In genomic region chr11:80506483-80506882, GRCm38 (mm10) we compare ENCODE assay signal across 27 mouse cellular contexts.
"Had no signal": no experiment of that assay in that cellular context is flagged by ENCODE, and none has a peak within 500 bp of the region (broad histone marks: within the 10 kb centered on the region; RNA-seq: fewer than 3 reads in every experiment).

No protein-coding gene starts in this region.

- H3K27ac ChIP-seq: gastrocnemius, adult 2 months; heart, adult 2 months; heart, embryonic 10.5 days; hindbrain, embryonic 12.5 days; kidney, embryonic 15.5 days; kidney, postnatal 0 days; limb, embryonic 13.5 days; limb, embryonic 15.5 days; liver, embryonic 12.5 days; liver, embryonic 14.5 days had no signal

- ATAC-seq: hindbrain, embryonic 16.5 days; intestine, embryonic 16.5 days; liver, embryonic 12.5 days had no signal

- H3K4me2 ChIP-seq: heart, embryonic 12.5 days; hindbrain, embryonic 12.5 days; kidney, embryonic 15.5 days; limb, embryonic 13.5 days; limb, embryonic 15.5 days; liver, embryonic 12.5 days had no signal

- H3K36me3 ChIP-seq: heart, embryonic 10.5 days; heart, embryonic 12.5 days; hindbrain, embryonic 10.5 days; hindbrain, embryonic 12.5 days; kidney, embryonic 15.5 days; limb, embryonic 13.5 days; limb, embryonic 15.5 days; liver, embryonic 12.5 days had no signal

- H3K9ac ChIP-seq: heart, embryonic 12.5 days; hindbrain, embryonic 12.5 days; kidney, embryonic 15.5 days; limb, embryonic 13.5 days; limb, embryonic 15.5 days; liver, embryonic 12.5 days; liver, embryonic 14.5 days had no signal

- DNase-seq: gastrocnemius, adult 2 months; gastrocnemius, postnatal 14 days; gastrocnemius, postnatal 36 days; heart, adult 11 months; heart, adult 2 months; heart, postnatal 10 days; heart, postnatal 4 days; kidney, adult 11 months; kidney, adult 2 months; kidney, adult 9 months; kidney, postnatal 14 days; kidney, postnatal 36 days; layer of hippocampus, adult 9-11 months; layer of hippocampus, postnatal 36 days; left cerebral cortex, postnatal 4 days had no signal

- H3K27me3 ChIP-seq: heart, embryonic 12.5 days; hindbrain, embryonic 12.5 days; kidney, embryonic 15.5 days; limb, embryonic 13.5 days; limb, embryonic 15.5 days had no signal

- H3K4me3 ChIP-seq: gastrocnemius, adult 2 months; heart, adult 2 months; heart, embryonic 10.5 days; heart, embryonic 12.5 days; hindbrain, embryonic 10.5 days; hindbrain, embryonic 12.5 days; kidney, embryonic 15.5 days; limb, embryonic 13.5 days; limb, embryonic 15.5 days; liver, embryonic 12.5 days had no signal

- H3K9me3 ChIP-seq: heart, embryonic 10.5 days; heart, embryonic 12.5 days; hindbrain, embryonic 10.5 days; hindbrain, embryonic 12.5 days; kidney, embryonic 15.5 days; limb, embryonic 13.5 days; limb, embryonic 15.5 days; liver, embryonic 12.5 days had no signal
